Mouse (Mus musculus) thymus, adult 18-20 months (tissue): ENCODE measurements at regions not wholly inside any gene's neighbourhood (a gene's known extent, or its start where the extent isn't known, plus 50 kb on each side); places are given as distances from the start of the nearest gene placed in this dataset.

Experiments
- DNase-seq, 2 experiments: peaks; one replicate each; pipeline ENCODE4 v3.0.0; 2022; ENCODE audit warnings: mixed read lengths in 2 of 2

- DNase-seq = no peak
Observed at GRCm38 (mm10) chr5:77477794-77478193, 70.0 kb upstream of the Igfbp7 start.

DNA sequence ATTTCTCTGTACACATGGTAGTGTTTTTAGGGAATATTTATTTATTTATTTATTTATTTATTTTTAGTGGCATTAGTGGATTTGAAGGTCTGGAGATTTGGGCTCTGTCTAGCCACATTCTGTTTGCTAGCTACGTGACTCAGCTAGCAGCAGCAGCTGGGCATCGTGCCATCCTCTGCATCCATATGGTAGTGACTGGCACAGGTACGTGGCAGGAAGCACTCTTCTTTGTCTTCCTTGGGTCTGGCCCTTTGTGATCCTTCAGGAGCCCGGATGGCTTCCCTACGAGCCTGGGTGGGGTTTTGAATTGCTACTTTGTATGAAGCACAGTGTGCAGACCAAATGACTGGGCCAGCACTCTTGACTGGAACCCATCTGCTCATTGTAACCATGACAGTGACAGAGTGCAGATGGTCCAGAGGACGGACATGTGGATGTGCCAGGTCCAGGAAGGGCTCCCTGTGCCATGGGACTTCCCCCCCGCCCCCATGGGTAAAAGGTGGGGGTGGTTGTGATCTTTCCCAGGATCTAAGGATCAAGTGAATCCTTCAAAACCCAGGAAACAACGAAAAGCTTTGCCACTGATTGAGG lies 66.2 kb upstream of the Igfbp7 start:
- no peak for DNase-seq

DNA sequence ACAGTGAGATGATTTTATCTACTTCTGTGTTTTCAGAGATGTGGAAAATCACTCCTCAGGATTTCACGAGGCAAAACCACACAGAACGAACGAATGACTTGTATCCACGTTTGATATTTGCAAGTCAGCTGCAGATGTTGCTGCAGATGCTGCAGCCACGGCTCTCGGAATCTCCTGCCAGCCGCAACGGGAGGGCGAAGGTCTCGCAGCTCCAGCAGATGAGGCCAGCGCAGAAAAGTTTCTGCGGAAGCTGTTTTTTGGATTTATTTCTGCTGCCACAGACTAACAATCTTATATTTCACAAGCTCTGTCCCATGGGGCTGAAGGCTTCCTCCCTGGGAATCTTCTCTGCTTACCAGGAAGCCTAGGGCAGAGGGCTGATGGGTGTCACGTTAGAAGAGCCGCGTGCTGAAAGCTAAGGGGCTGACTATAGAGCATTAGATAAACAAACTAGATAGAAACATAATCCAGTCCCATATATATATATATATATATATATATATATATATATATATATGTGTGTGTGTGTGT lies 61.5 kb upstream of the Igfbp7 start:
- no peak for DNase-seq

DNA sequence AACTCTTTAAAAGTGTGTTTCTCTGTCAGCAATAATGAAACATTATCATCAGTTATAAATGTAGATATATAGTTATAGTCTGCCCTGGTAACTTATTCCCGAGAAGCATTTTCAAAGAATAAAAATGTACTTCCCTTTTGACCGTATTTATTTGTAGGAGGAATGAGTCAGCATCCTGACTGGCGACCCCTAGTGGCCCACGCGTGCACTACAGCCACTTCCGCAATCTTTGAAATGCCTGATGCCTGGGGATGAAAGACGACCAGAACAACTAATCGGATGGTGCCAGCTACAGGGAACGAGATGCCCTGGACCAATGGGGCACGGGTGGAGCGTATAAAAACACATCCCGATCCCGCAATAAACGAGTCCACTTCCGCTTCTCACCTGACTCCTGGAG lies 60.6 kb upstream of the Igfbp7 start:
- peak; percentile 47 to 51 for DNase-seq

DNA sequence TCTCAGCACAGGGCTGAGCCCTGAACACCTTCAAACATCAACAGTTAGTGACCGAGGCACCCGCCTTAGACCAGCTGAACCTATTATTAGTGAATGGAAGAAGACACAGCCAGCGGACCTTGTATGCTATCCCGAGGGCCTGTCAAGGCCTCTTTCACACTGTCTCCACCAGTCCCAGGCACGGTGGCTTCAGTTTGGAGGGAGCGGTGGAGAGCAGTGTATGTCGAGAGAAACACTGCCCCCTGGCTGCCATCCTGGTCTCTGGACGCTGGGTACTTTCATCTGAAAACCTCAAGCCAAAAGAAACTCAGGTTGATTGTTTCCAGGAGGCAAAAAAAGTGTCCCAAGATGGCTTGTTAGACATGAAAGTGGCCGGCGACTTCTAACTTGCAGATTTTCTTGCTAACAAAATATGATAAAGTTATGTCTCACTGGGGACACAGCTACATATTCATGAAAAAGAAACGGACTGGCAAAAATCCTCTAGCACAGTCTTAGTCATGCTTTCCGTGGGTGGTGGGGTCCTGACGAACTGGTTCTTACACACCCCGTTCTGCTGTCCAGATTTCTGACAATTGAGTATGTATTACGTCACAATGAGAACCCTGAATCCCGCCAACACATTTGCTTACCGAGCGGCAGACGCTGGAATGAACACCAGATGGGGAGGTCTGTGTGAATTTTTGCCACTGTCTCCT lies 57.2 kb upstream of the Igfbp7 start:
- peak; percentile 16 to 24 for DNase-seq

DNA sequence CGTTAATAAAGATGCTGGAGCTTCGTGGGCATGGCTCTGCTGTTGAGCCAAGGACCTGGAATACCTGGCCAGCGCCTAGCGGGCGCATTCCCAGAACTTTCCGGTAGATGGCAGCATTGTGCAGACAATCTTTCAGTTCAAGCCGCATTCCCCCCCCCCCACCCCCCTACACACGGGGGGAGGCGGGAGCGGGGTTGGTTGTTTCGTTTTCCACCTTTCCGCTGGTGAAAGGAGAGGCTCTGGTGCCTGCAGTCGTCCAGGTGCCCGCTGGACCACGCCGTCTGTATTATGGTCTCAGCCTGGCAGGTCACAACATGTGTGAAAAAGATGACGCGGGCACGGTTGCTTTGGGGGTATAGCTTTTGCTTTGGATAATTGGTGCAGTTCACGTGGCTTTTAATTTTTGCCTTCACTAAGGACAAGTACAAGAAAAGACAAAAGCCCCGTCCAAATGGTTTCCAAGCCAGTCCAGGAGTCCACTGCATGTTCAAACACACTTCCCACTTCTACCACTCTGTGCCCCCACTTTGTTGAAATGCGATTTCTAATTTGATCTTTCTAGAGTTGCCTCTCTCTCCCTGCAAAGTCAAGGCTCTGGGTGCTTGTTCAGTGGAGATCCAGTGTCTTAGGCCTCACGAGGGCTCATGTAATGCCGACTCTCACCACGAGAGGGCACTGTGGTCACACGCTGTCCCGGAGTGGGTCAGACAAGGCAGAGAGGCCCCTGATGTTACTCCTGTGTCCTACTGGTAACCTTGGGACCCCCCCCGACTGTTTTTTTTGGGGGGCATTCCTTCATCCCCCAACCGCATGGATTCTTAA lies 52.3 kb upstream of the Igfbp7 start:
- DNase-seq = peak; percentile 78 to 83
